Mouse (Mus musculus): ENCODE data around the gene Sbno2.

Gene Sbno2

DNA sequence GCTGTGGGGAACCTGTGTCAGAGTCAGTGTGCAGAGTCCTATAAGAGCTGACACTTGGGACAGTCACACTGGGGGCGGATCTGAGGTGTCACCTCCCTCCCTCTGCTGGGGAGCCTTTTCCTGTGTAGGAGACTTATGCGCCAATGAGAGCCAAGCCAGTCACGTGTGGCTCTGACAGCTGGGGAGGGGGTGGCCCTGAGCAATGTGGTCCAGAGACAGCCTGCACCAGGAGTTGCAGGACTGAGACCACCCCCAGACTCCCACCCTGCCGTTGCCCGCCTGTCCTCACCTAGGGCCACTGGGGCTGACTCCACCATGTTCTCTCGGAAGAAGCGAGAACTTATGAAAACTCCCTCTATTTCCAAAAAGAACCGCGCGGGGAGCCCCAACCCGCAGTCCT is 88.9 kb downstream of the Sbno2 start, which contains the start of gene Arhgap45:
TSS of gene Arhgap45 (plus strand) at position 143 of the 400 bp plus-strand sequence.
- no peak for DNase-seq

DNA sequence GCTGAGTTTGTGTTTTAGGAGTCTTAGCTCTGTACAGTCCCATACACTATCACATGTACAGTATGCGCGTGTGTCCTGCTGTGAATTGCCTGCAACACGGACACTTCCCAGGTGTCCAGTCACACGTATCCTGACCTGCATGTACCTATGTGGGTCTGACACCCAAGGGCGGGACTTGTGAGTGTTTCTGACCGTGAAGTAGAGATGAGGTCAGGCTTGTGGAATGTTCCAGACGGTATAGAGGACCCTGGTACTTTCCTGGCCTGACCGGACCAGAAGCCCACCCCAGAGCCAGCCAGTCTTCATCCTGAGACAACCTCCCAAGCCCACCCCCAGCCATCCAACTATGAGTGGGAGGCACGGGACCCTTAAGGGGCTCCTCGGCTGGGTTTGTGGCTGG is 89.8 kb downstream of the Sbno2 start:
- DNase-seq, result no peak

DNA sequence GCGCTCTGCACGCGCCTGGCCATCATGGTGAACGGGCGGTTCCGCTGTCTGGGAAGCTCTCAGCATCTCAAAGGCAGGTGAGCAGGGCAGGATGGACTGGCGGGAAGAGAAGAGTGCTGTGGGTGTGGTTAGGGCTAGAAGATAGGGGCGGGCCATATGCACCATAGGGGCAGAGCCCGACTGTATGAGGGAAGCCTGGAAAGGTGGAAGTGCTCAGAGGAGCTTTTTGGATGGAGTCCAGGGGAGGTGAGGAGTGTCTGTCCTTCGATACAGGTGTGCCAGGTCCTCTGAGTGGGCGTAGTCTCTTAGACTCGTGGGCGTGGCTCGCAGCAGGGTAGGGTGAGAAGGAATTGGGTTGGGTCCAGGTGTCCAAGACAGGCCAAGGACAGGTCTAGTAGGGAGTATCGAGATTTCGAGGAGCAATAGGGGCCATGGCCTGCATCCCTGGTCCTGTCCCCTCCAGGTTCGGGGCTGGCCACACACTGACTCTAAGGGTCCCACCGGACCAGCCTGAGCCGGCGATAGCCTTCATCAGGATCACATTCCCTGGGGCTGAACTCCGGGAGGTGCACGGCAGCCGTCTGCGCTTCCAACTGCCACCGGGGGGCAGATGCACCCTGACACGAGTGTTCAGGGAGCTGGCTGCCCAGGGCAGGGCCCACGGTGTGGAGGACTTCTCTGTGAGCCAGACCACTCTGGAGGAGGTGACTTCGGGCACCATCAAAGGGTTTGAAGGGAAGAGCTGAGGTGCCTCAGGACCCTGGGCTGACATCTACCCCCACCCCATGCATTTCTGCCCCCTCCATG is 90.7 kb downstream of the Sbno2 start:
- peak in 1 of 2 experiments; percentile 47 for DNase-seq

DNA sequence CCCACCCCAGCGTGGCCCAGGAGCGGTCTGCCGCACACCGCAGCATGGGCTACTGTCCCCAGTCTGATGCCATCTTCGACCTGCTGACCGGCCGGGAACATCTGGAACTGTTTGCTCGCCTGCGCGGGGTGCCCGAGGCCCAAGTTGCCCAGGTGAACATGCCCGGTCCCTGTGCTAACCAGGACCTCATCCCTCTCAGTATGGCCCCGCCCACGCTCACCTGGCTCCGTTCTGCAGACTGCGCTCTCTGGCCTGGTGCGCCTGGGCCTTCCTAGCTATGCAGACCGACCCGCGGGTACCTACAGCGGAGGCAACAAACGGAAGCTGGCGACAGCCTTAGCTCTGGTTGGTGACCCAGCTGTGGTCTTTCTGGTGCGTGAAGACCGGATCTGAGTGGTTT is 91.8 kb downstream of the Sbno2 start:
- no peak for DNase-seq

DNA sequence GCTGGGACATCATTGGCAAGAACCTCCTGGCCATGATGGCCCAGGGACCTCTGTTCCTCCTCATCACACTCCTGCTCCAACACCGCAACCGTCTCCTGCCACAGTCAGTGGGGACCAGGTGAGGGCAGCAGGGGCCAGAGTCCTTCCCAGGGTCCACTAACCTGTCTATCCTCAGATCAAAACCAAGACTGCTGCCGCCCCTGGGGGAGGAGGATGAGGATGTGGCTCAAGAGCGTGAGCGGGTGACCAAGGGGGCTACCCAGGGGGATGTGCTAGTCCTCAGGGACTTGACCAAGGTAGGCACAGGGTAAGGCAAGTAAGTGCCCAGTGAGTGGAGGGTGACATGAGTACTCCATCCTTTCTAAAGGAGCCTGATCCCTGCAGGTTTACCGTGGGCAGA is 93.6 kb downstream of the Sbno2 start:
- DNase-seq, result no peak

Measured in kidney, postnatal 36 days (tissue).